Mouse (Mus musculus) CH12.LX (cell line): ENCODE results near the gene Olfr507. TPM values are rescaled to one million over a fixed set of nuclear protein-coding genes. Genes with fewer than 3 reads are reported as not detected.
"Not testable (repeated sequence)": the region's sequence is repeated elsewhere in the genome, so short reads cannot be mapped to it uniquely, and the experiment has no call there.

Source experiments
- DNase-seq: peaks from one replicate; pipeline ENCODE4 v3.0.0-alpha.2; 2013; ENCODE audit errors: extremely low read depth
- H3K27ac ChIP-seq: 2 replicates; pipeline ENCODE4 v1.5.1; 2012; ENCODE audit warnings: low read depth, mild to moderate bottlenecking, control low read depth, moderate library complexity; ENCODE audit not compliant: insufficient read depth
- H3K27me3 ChIP-seq: replicated peaks from 2 replicates; pipeline ENCODE3; 2012; ENCODE audit warnings: inconsistent platforms
- H3K36me3 ChIP-seq, 2 experiments: replicated peaks in 1 of 2; 2 replicates each; pipeline versions ENCODE3 to v1.6.1; 2012; ENCODE audit warnings: inconsistent platforms in 1 of 2, low read length in 1 of 2, mild to moderate bottlenecking in 1 of 2, mixed read lengths in 1 of 2, moderate library complexity in 1 of 2; ENCODE audit not compliant: control insufficient read depth in 1 of 2, insufficient read depth in 1 of 2
- H3K4me1 ChIP-seq, 2 experiments: 2 replicates each; pipeline ENCODE4 v1.6.1; 2012; ENCODE audit warnings: inconsistent platforms in 1 of 2, moderate library complexity in 1 of 2; ENCODE audit not compliant: insufficient read depth in 2 of 2, control insufficient read depth in 1 of 2
- H3K4me2 ChIP-seq: 2 replicates; pipeline ENCODE4 v1.6.1; 2012; ENCODE audit warnings: low read depth, mild to moderate bottlenecking, control low read depth; ENCODE audit not compliant: poor library complexity, insufficient read depth, severe bottlenecking
- H3K4me3 ChIP-seq, 3 experiments: fragments of 150-350 bp in 1 of 3; sonication (generic) in 1 of 3; replicated peaks in 1 of 3; 2 replicates each; pipeline versions ENCODE3 to v1.5.1; 2011 to 2012; ENCODE audit warnings: low read depth in 2 of 3, low read length in 2 of 3, mild to moderate bottlenecking in 2 of 3, moderate library complexity in 2 of 3, control low read depth in 1 of 3, improper control_type of control experiment in 1 of 3, inconsistent platforms in 1 of 3, mixed read lengths in 1 of 3; ENCODE audit not compliant: poor library complexity in 1 of 3
- H3K79me2 ChIP-seq: replicated peaks from 2 replicates; pipeline ENCODE4 v1.6.1; 2012; ENCODE audit warnings: mild to moderate bottlenecking, moderate library complexity; ENCODE audit not compliant: control insufficient read depth, poor library complexity, insufficient read depth, severe bottlenecking; ENCODE audit errors: extremely low read depth
- H3K9ac ChIP-seq: 2 replicates; pipeline ENCODE4 v1.6.1; 2012; ENCODE audit warnings: low read depth, mild to moderate bottlenecking, control low read depth, moderate library complexity; ENCODE audit not compliant: insufficient read depth
- H3K9me3 ChIP-seq: replicated peaks from 2 replicates; pipeline ENCODE3; 2012; ENCODE audit warnings: low read length, inconsistent platforms, mixed read lengths
- ELF1 ChIP-seq: IDR thresholded peaks from 2 replicates; pipeline ENCODE4 v1.6.1; 2014; ENCODE audit warnings: low read depth, mild to moderate bottlenecking, inconsistent platforms, low read length, improper control_type of control experiment
- EP300 ChIP-seq: IDR thresholded peaks from 2 replicates; pipeline ENCODE4 v1.6.1; 2011; ENCODE audit warnings: low read length, improper control_type of control experiment
- ETS1 ChIP-seq: conservative IDR thresholded peaks from 2 replicates; pipeline ENCODE4 v1.6.1; 2012; ENCODE audit warnings: low read depth, mild to moderate bottlenecking, inconsistent platforms, low read length, improper control_type of control experiment, moderate library complexity
- GABPA ChIP-seq: IDR thresholded peaks from 2 replicates; pipeline ENCODE4 v1.6.1; 2012; ENCODE audit warnings: low read depth, low read length, improper control_type of control experiment, inconsistent platforms; ENCODE audit not compliant: insufficient replicate concordance
- MEF2A ChIP-seq: IDR thresholded peaks from 2 replicates; pipeline ENCODE4 v1.6.1; 2014; ENCODE audit warnings: low read depth, mild to moderate bottlenecking, inconsistent platforms, low read length, improper control_type of control experiment, borderline replicate concordance
- MXI1 ChIP-seq: IDR thresholded peaks from 2 replicates; pipeline ENCODE4 v1.6.1; 2011; ENCODE audit warnings: mild to moderate bottlenecking, low read depth, low read length, improper control_type of control experiment
- NRF1 ChIP-seq: IDR thresholded peaks from 2 replicates; pipeline ENCODE4 v1.6.1; 2014; ENCODE audit warnings: low read depth, mild to moderate bottlenecking, inconsistent platforms, low read length, improper control_type of control experiment, moderate library complexity
- POLR2AphosphoS2 ChIP-seq: IDR thresholded peaks from 2 replicates; pipeline ENCODE4 v1.6.1; 2011; ENCODE audit warnings: low read depth, low read length, improper control_type of control experiment
- SIN3A ChIP-seq: IDR thresholded peaks from 2 replicates; pipeline ENCODE4 v1.6.1; 2012; ENCODE audit warnings: low read length, improper control_type of control experiment, inconsistent platforms
- dilution Hi-C: fragments of 300-500 bp; cut with MboI; formaldehyde crosslinking; loops from 2 replicates; pipeline ENCODE4 v1.14.3; 2020; ENCODE audit warnings: low sequenced_read_pairs; ENCODE audit not compliant: extremely low pct_unique_long_range_greater_than_20kb, extremely low pct_ligation_motif_present
- in situ Hi-C: fragments of 300-500 bp; cut with MboI; formaldehyde crosslinking; loops from 3 replicates; pipeline ENCODE4 v1.14.3; 2019; ENCODE audit warnings: low sequenced_read_pairs, low pct_ligation_motif_present, low pct_unique_long_range_greater_than_20kb, mixed read lengths
- polyA plus RNA-seq: library from polyadenylated mRNA; unstranded; fragments of >175 nt; gene quantifications from 2 replicates; pipeline ENCODE4 v1.2.1, GENCODE M21; 2012; ENCODE audit warnings: low read depth; ENCODE audit not compliant: insufficient read length
- total RNA-seq, 2 experiments: library from RNA; depleted of rRNA; stranded (reverse); fragments of 300-350 nt in 1 of 2; fragments of >200 nt in 1 of 2; gene quantifications; 2 replicates each; pipeline ENCODE4 v1.2.3; 2012 to 2014

Gene Olfr507
- total RNA-seq (2012; rRNA removed) (not detected in 2 replicates), total RNA-seq (2014; rRNA removed) (not detected in 2 replicates), polyA plus RNA-seq (not detected in 2 replicates)

- no peaks in the 10 kb centered on the region for H3K4me1 ChIP-seq
- H3K36me3 ChIP-seq, result no peaks in the 10 kb centered on the region
- H3K9me3 ChIP-seq, result peaks cover 7% of the 10 kb centered on the region
- no peak within 1 kb of the TSS for H3K4me2 ChIP-seq
- H3K79me2 ChIP-seq, result no peaks in the 10 kb centered on the region
- DNase-seq, result no peak
- H3K4me3 ChIP-seq, result no peak within 1 kb of the TSS
- no peak within 1 kb of the TSS for H3K9ac ChIP-seq
- H3K27me3 ChIP-seq, result no peaks in the 10 kb centered on the region
- in situ Hi-C loops (no loop called here), dilution Hi-C loops (no loop called here)
- no peak within 1 kb of the TSS for H3K27ac ChIP-seq
- no peak for TF ChIP-seq SIN3A
- no peak for TF ChIP-seq MXI1
- TF ChIP-seq NRF1, result no peak
- TF ChIP-seq GABPA, result no peak
Observed at GRCm38 (mm10) chr7:108621514-108621913, at the start of gene Olfr507. Gene Olfr507, plus strand, starts transcription at chr7:108621814.

GRCm38 (mm10) chr7:108589797-108590196 lies 31.8 kb upstream of the Olfr507 start:
- dilution Hi-C loops (no loop called here), in situ Hi-C loops (no loop called here)
- no peaks in the 10 kb centered on the region for H3K27me3 ChIP-seq
- no peaks in the 10 kb centered on the region for H3K36me3 ChIP-seq
- no peak overlapping the region for H3K9ac ChIP-seq
- H3K79me2 ChIP-seq, result no peaks in the 10 kb centered on the region
- TF ChIP-seq POLR2AphosphoS2 (no peak), MEF2A (no peak), EP300 (no peak), ELF1 (no peak), ETS1 (no peak)
- no peak overlapping the region for H3K4me3 ChIP-seq
- H3K4me1 ChIP-seq, result no peaks in the 10 kb centered on the region
- no peak overlapping the region for H3K4me2 ChIP-seq
- no peak overlapping the region for H3K27ac ChIP-seq
- H3K9me3 ChIP-seq, result peaks cover 29% of the 10 kb centered on the region
- DNase-seq, result no peak

- H3K9me3 ChIP-seq, H3K4me1 ChIP-seq, H3K9ac ChIP-seq, H3K36me3 ChIP-seq, H3K27ac ChIP-seq, in situ Hi-C loops, dilution Hi-C loops, H3K27me3 ChIP-seq, H3K4me3 ChIP-seq, H3K4me2 ChIP-seq, H3K79me2 ChIP-seq, DNase-seq: not testable (repeated sequence)
Observed at GRCm38 (mm10) chr7:108601916-108602315, 19.7 kb upstream of the Olfr507 start.
